Mouse (Mus musculus): Measurements from ENCODE around the gene Pik3ip1.

DNA sequence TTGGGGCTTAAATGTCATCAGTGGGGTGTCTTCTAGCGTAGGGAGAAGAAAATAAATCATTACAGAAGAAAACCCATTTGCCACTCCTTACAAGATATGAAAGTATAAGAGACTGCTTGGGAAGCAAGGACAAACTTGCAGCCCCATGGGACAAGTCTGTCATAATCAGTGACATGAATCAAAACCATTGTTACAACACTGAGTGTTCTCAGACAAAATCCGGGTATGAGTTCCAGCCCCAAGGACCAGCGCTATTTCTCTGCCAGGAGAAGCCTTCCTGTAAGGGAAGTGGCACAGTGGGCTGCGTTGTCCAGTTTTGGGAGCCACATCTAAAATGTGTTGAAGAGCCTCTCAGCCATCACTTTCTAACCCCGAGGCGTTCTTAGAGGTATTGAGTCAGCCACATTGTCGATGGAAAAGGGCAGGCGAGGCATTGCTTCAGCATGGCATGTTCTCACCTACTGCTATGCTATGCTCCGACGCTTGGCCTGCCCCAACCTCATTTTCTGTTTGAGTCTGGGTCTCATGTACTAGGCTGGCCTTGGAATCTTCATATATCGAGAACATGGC is 4.0 kb downstream of the Pik3ip1 start:
- TF ChIP-seq POLR2A (IDR thresholded peaks at IDR 0.05; ENCODE audit: insufficient read length, low read depth) (no peak), USF1 (IDR thresholded peaks at IDR 0.05; ENCODE audit: low read depth) (no peak), MAX (IDR thresholded peaks at IDR 0.05; ENCODE audit: low read depth) (no peak), TCF12 (IDR thresholded peaks at IDR 0.05; ENCODE audit: insufficient read depth, poor library complexity, severe bottlenecking) (no peak), E2F4 (IDR thresholded peaks at IDR 0.05; ENCODE audit: insufficient read depth) (no peak), POLR2AphosphoS2 (IDR thresholded peaks at IDR 0.05; ENCODE audit: insufficient read length, low read depth) (no peak), SRF (IDR thresholded peaks at IDR 0.05; ENCODE audit: control insufficient read depth, insufficient read length, low read depth) (no peak), TCF3 (IDR thresholded peaks at IDR 0.05; ENCODE audit: insufficient read length, low read depth) (no peak), MYOG (IDR thresholded peaks at IDR 0.05; ENCODE audit: control insufficient read depth in 1 of 3, insufficient read depth in 1 of 3, insufficient read length in 2 of 3, low read depth in 2 of 3) (no peak), MYOD1 (IDR thresholded peaks at IDR 0.05; ENCODE audit: control insufficient read depth in 1 of 3, insufficient read length in 2 of 3, low read depth in 2 of 3) (no peak)

All from myocyte (in vitro differentiated cells).